Mouse (Mus musculus) monocyte, adult 2 months (primary cell): ENCODE results near the gene Lats1.
A peak's percentile ranks its signal among the peaks of the same experiment; 100 is the strongest.

Source experiments
- DNase-seq, 2 experiments: peaks; one replicate each; pipeline ENCODE4 v3.0.0; 2022; ENCODE audit warnings: low spot score in 2 of 2, low read depth in 1 of 2

The Lats1 gene

GRCm38 (mm10) chr10:7680731-7681301 lies at the start of gene Lats1, which contains the start of gene Pcmt1:
Lats1 (plus strand) TSS chr10:7681214.
Pcmt1 (minus strand) TSS chr10:7681136.
- peak; percentile 44 to 69 for DNase-seq

GRCm38 (mm10) chr10:7640366-7640765 lies 40.6 kb upstream of the Lats1 start:
- DNase-seq, result no peak

- no peak for DNase-seq
These were observed 35.1 kb upstream of the Lats1 start for GRCm38 (mm10) chr10:7645911-7646310.

DNA sequence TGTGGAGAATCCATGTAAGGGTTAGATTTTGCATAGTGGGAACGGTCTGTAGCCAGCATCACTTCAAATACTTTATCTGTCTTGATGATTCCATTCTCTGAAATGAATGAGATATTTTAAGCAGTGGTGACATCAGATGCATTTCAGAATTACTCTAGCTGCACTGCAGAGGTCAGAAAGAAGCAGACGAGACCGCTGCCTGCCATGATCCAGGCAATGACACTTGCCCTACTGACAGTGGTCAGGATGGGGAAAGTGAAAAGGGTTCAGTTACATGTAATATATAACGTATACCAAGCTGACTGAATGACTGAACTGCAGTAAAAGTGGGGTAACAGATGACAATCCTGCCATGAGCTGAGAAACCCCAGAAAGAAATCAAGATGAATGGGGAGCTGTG lies 32.0 kb upstream of the Lats1 start:
- no peak for DNase-seq

- no peak for DNase-seq
These were observed 30.0 kb upstream of the Lats1 start for GRCm38 (mm10) chr10:7651057-7651456.

DNA sequence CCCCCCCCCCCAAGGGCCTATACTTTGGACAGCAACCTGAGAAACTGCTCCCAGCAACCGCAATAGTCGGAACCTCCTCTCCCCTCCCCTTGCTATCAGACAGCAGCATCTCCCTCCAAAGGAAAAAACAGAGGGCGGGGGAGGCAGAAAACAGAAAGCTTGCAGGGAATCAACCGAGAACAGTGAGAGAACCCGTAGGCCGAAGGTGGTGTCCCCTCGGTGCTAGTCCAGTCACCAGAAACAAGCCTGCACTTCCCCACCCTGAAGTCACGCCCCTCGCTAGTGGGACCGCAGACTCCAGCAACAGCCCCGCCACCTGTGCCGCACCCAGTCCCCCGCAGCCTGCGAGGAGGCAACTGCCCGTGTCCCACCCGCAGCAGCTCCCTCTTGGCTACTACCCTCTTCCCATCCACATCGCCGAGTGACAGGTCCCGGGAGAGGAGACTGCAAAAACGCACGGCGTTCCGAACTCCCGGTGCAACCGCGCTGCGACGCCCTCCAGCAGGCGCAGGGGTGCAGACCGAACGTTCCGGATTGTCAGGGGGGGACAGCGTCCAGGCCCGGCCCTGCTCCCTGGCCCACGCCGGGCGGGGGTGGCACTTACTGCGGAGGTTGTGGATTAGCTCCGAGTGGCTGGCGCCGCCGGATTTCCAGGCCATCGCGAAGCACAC lies 18.4 kb upstream of the Lats1 start:
- DNase-seq, result peak in 1 of 2 experiments; percentile 39

DNA sequence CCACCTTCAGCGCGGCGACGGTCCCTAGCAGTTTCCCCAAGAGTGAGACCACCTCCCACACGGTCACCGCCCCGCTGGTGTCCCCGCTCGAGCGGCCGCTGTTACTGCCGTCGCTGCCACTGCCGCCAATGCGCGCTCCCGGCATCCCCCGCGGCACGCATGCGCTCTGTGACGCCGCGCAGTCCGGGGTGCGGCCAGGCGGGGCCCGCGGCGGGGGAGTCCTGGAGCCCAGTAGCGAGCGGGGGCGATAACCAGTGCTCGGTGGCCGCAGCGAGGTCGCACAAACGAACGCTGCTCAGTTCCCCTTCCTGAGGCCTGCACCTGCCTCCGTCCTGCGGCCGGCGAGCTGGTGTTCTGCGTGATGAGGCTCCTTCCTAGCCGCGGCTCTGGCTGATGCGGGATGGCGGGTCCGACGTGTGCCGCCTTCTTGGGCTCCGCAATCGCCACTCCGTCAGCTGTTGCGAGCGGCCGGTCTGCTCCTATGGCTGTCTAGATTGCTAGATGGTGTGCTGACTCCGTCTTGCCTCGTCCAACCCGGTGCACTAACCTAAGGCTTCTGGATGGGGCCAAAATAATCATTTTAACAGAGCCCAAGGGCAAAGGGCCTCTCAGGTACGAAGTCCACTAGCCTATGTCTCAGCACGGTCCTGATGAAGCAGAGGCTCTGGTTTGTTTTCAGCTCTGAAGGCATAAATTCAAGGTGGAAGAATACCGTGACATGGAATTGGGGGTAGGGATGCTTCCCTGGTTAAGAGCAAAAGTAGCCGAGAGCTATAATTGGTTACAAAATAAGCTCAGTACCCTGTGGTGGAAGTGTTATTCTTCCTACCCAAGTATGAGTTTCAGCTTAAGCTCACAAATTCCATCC lies 17.6 kb upstream of the Lats1 start:
- DNase-seq, result peak; percentile 76 to 79

DNA sequence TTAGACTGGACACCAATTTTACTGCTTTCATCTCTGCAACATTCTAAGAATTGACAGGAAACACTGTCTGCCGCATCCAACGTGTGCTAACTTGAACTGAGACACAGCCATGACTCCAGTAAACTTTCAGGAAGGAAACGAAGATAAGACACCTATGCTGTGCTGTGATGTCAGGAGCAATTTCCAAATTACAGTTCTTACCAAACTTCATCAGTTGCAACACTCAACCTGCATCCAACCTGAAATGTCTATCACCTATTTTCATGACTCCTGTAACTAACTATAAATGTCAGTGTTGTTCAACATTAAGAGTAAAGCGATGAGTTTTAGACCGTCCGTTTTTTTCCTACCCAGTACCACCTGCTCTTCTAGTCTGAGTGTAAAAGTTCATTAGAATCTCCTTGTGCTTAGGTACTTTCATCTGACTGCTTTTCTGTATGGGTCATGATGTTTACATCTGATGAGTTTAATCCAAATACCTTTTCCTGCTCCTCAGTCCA lies 16.9 kb upstream of the Lats1 start:
- DNase-seq, result no peak

DNA sequence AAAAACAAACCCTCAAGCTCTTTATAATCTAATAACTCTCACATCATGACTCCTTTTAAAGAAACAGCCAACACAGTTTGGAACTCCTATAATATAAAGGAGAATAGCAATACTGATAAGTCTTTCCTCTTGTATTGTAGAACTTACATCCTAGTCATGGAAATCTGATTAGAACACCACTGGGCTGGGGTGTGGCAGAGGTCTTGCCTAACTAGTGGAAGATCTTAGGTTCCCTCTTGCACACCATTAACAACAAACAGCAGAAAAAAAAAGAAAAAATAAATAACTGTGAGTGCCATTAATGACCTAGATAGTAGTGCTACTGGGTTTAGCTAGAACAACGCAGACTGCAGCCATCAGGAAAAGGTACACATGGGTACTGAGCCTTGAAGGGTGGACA lies 16.1 kb upstream of the Lats1 start:
- no peak for DNase-seq

DNA sequence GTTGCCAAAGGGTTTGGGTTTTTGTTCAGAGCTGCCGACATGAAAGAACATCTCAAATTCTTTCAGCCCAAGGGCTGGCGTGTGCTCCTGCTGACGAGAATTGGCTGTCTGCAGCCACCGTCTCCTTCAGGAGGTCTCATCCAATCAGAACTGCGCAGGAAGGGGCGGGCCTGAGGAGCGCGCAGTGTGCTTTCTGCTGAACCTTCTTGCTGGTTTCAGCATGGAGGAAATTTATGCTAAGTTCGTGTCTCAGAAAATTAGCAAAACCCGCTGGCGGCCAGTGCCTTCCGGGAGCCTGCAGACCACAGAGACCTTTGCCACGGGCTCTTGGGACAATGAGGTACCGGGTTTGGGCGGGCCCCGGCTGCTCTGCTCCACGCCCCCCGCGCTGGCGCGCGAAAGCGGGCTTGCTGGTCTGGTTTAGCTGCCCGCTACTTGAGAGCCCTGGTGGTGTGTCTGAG lies 13.6 kb upstream of the Lats1 start, which contains the start of gene Nup43:
Gene Nup43 (plus strand): TSS at position 162 of the 461 bp plus-strand sequence.
- DNase-seq, result peak; percentile 64 to 76

GRCm38 (mm10) chr10:7673673-7674072 lies 7.3 kb upstream of the Lats1 start:
- DNase-seq, result no peak

GRCm38 (mm10) chr10:7681343-7682025 lies 470 bp downstream of the Lats1 start:
- peak in 1 of 2 experiments; percentile 27 for DNase-seq

- DNase-seq, result no peak
These were observed 1.2 kb downstream of the Lats1 start for GRCm38 (mm10) chr10:7682249-7682648.

DNA sequence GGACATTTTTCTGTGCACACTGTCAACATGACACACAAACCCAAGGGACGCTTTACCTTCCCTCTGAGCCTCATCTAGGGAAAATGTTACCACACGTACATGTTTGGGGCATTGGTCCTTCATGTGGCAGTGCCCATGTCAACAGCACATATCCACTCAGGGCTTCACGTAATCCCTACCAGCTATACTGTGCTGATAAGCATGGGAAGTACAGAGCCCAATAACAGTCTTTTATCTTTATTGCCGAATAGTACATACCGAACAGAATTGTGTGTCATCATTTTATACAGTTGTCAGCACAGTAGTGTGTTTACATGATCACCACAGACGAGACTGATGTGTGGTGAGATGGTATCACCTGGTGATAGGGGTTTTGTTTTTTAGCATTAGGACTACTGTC lies 5.9 kb downstream of the Lats1 start:
- no peak for DNase-seq

GRCm38 (mm10) chr10:7695286-7695685 lies 14.3 kb downstream of the Lats1 start:
- no peak for DNase-seq

- DNase-seq, result no peak
These were observed 19.1 kb downstream of the Lats1 start for GRCm38 (mm10) chr10:7700120-7700519.

GRCm38 (mm10) chr10:7702586-7702985 lies 21.6 kb downstream of the Lats1 start:
- no peak for DNase-seq

DNA sequence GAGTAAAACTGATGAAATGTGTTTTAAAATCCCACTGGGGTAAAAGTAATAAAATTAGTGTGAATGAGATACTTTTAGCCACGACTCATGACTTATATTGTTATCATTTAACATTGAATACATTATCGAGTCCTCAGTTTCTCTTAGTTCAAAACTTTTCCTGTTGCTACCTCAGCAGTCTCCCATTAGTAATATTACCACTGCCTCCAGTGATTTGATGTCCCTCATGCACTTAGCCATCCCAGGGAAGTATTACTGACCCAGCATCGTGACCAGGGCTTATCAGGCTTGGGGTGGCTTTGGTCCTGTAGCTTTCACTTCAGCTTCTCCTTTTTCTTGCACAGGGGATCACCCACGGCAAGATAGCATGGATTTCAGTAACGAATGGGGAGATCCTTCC lies 29.1 kb downstream of the Lats1 start:
- no peak for DNase-seq

DNA sequence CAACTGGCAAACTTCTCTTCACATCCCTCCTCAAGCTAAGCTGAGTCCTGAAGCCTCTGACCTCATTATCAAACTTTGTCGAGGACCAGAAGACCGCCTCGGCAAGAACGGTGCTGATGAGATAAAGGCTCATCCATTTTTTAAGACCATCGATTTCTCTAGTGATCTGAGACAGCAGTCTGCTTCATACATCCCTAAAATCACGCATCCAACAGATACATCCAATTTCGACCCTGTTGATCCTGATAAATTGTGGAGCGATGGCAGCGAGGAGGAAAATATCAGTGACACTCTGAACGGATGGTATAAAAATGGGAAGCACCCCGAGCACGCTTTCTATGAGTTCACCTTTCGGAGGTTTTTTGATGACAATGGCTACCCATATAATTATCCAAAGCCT lies 31.5 kb downstream of the Lats1 start:
- DNase-seq, result no peak

DNA sequence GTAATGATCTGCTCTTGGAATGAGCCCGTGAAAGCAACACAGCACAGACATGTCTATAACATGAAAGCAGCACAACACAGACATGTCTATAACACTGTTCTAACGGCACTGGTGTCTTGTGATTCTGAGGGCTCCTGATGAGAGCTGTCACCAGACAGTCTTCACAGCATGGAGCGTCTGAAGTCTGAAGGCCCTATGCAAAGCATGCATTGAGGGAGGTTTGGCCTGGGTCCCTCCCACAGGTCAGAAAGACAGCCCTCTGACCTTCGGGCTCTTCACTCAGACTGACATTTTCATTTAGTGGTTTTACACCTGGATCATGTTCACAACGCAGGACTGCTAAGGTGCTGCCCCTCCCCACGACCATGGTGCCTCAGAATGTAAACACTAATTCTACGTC lies 34.0 kb downstream of the Lats1 start:
- DNase-seq, result no peak
